Mouse (Mus musculus) forebrain, embryonic 11.5 days (tissue): Measurements from ENCODE around the gene Cbarp. TPM values are rescaled to one million over a fixed set of nuclear protein-coding genes. Genes with fewer than 3 reads are reported as not detected.
A peak's percentile ranks its signal among the peaks of the same experiment; 100 is the strongest.

ENCODE experiments used
- ATAC-seq: fragments of 200-750 bp; cut with Nextera tagmentation; replicated peaks from 2 replicates; pipeline ENCODE4 v1.8.0; 2017; ENCODE audit warnings: moderate TSS enrichment; ENCODE audit not compliant: low FRiP score
- DNase-seq: peaks from one replicate; pipeline ENCODE4 v3.0.0-alpha.2; 2017; ENCODE audit warnings: low spot score
- H3K27ac ChIP-seq: fragments of 300-500 bp; sonication (generic); 2 replicates; pipeline ENCODE4 v1.5.1; 2014; ENCODE audit warnings: low read depth, low read length
- H3K27me3 ChIP-seq: fragments of 300-500 bp; sonication (generic); 2 replicates; pipeline ENCODE4 v1.6.1; 2014; ENCODE audit warnings: mild to moderate bottlenecking, low read length, mixed read lengths; ENCODE audit not compliant: control insufficient read depth, insufficient read depth
- H3K36me3 ChIP-seq: fragments of 300-500 bp; sonication (generic); 2 replicates; pipeline ENCODE4 v1.6.1; 2014; ENCODE audit warnings: mild to moderate bottlenecking, low read length, moderate library complexity, mixed read lengths; ENCODE audit not compliant: control insufficient read depth, insufficient read depth
- H3K4me1 ChIP-seq: fragments of 300-500 bp; sonication (generic); replicated peaks from 2 replicates; pipeline ENCODE4 v1.6.1; 2014; ENCODE audit warnings: low read length, mixed read lengths; ENCODE audit not compliant: control insufficient read depth, insufficient read depth
- H3K4me2 ChIP-seq: fragments of 300-500 bp; sonication (generic); 2 replicates; pipeline ENCODE4 v1.6.1; 2014; ENCODE audit warnings: low read depth, mild to moderate bottlenecking, low read length, moderate library complexity, mixed read lengths; ENCODE audit not compliant: severe bottlenecking
- H3K4me3 ChIP-seq: fragments of 300-500 bp; sonication (generic); 2 replicates; pipeline ENCODE4 v1.5.1; 2014; ENCODE audit warnings: low read depth, low read length
- H3K9ac ChIP-seq: fragments of 300-500 bp; sonication (generic); 2 replicates; pipeline ENCODE4 v1.6.1; 2014; ENCODE audit warnings: low read length
- H3K9me3 ChIP-seq: fragments of 300-500 bp; sonication (generic); 2 replicates; pipeline ENCODE4 v1.6.1; 2016; ENCODE audit warnings: low read length, mixed read lengths; ENCODE audit not compliant: control insufficient read depth
- WGBS: fragments of 180-500 bp; shearing (Covaris S2); extraction: QIAGEN DNeasy Blood & Tissue Kit; methylation state at CpG from one replicate; pipeline ENCODE4 v1.1.7; 2014; 5-methylcytosine and 5-hydroxymethylcytosine counted together
- polyA plus RNA-seq: library from polyadenylated mRNA; unstranded; fragments of >200 nt; fragmentation: Nextera tagmentation; extraction: Ambion mirVana; gene quantifications from 2 replicates; pipeline ENCODE4 v1.2.1, GENCODE M21; 2014

Cbarp gene
- polyA plus RNA-seq, 1 experiment from 2014 or later = 10.4 TPM

GRCm38 (mm10) chr10:80161522-80162242 lies 21.0 kb upstream of the Cbarp start:
- DNase-seq = peak; percentile 68

GRCm38 (mm10) chr10:80160455-80161371 lies 20.1 kb upstream of the Cbarp start:
- Histone ChIP-seq H3K27ac (peak overlapping the region; percentile 66), H3K4me2 (peak overlapping the region; percentile 73), H3K9me3 (no peaks in the 10 kb centered on the region), H3K4me1 (peaks cover 59% of the 10 kb centered on the region), H3K4me3 (peak overlapping the region; percentile 37), H3K36me3 (peaks cover 17% of the 10 kb centered on the region), H3K27me3 (no peaks in the 10 kb centered on the region), H3K9ac (peak overlapping the region; percentile 30)
- no peak for ATAC-seq
- WGBS = 2% methylated on average over 32 of the region's 33 CpGs
- peak; percentile 82 for DNase-seq

More at GRCm38 (mm10) chr10:80161522-80162242, 21.0 kb upstream of the Cbarp start:
- Histone ChIP-seq H3K4me3 (peak overlapping the region; percentile 14), H3K4me1 (peaks cover 52% of the 10 kb centered on the region), H3K9me3 (no peaks in the 10 kb centered on the region), H3K27me3 (no peaks in the 10 kb centered on the region), H3K4me2 (peak overlapping the region; percentile 73), H3K36me3 (peaks cover 7% of the 10 kb centered on the region), H3K9ac (peak overlapping the region; percentile 30; the same call in 1 of the 2 replicates), H3K27ac (peak overlapping the region; percentile 66)
- 14% methylated on average over 6 of the region's 7 CpGs for WGBS
- ATAC-seq = no peak

- ATAC-seq (peak; percentile 82), DNase-seq (peak; percentile 98)
- Histone ChIP-seq H3K4me1 (peaks cover 61% of the 10 kb centered on the region), H3K4me3 (peak overlapping the region; percentile 37), H3K27ac (peak overlapping the region; percentile 54), H3K9me3 (no peaks in the 10 kb centered on the region), H3K4me2 (peak overlapping the region; percentile 73), H3K27me3 (no peaks in the 10 kb centered on the region), H3K36me3 (peaks cover 24% of the 10 kb centered on the region), H3K9ac (peak overlapping the region; percentile 35)
- WGBS = under 1% methylated on average over 55 of the region's 55 CpGs
These were observed 19.2 kb upstream of the Cbarp start for GRCm38 (mm10) chr10:80159561-80160454.

- H3K27ac ChIP-seq = peak overlapping the region; percentile 54
- DNase-seq = peak; percentile 79
- peak overlapping the region; percentile 35 for H3K9ac ChIP-seq
- H3K9me3 ChIP-seq = no peaks in the 10 kb centered on the region
- peaks cover 60% of the 10 kb centered on the region for H3K4me1 ChIP-seq
- no peaks in the 10 kb centered on the region for H3K27me3 ChIP-seq
- WGBS = 9% methylated on average over 12 of the region's 12 CpGs
- peak overlapping the region; percentile 37 for H3K4me3 ChIP-seq
- no peak for ATAC-seq
- peaks cover 32% of the 10 kb centered on the region for H3K36me3 ChIP-seq
- peak overlapping the region; percentile 73 for H3K4me2 ChIP-seq
These were observed 18.5 kb upstream of the Cbarp start for GRCm38 (mm10) chr10:80159021-80159560.

- 19% methylated on average over 18 of the region's 18 CpGs for WGBS
- Histone ChIP-seq H3K27me3 (no peaks in the 10 kb centered on the region), H3K4me1 (peaks cover 67% of the 10 kb centered on the region), H3K4me3 (no peak overlapping the region), H3K9ac (no peak overlapping the region), H3K4me2 (no peak overlapping the region), H3K27ac (peak overlapping the region; percentile 54), H3K9me3 (no peaks in the 10 kb centered on the region), H3K36me3 (peaks cover 38% of the 10 kb centered on the region)
- DNase-seq (peak; percentile 81), ATAC-seq (no peak)
These were observed 17.8 kb upstream of the Cbarp start for GRCm38 (mm10) chr10:80158307-80158986.

GRCm38 (mm10) chr10:80157141-80157929 lies 16.7 kb upstream of the Cbarp start:
- 65% methylated on average over 15 of the region's 15 CpGs for WGBS
- H3K9me3 ChIP-seq = no peaks in the 10 kb centered on the region
- peak overlapping the region; percentile 0; the same call in 1 of the 2 replicates for H3K9ac ChIP-seq
- no peak overlapping the region for H3K4me2 ChIP-seq
- H3K27ac ChIP-seq = peak overlapping the region; percentile 39
- peaks cover 46% of the 10 kb centered on the region for H3K36me3 ChIP-seq
- DNase-seq (no peak), ATAC-seq (no peak)
- no peaks in the 10 kb centered on the region for H3K27me3 ChIP-seq
- H3K4me1 ChIP-seq = peaks cover 78% of the 10 kb centered on the region
- H3K4me3 ChIP-seq = 0 out of 2 replicates have a peak overlapping the region, but pooled peaks have one; percentile 6

GRCm38 (mm10) chr10:80156752-80157053 lies 16.1 kb upstream of the Cbarp start:
- peaks cover 47% of the 10 kb centered on the region for H3K36me3 ChIP-seq
- H3K4me1 ChIP-seq = peaks cover 76% of the 10 kb centered on the region
- DNase-seq (no peak), ATAC-seq (no peak)
- H3K4me3 ChIP-seq = no peak overlapping the region
- 73% methylated on average over 7 of the region's 7 CpGs for WGBS
- H3K27ac ChIP-seq = peak overlapping the region; percentile 39; the same call in 1 of the 2 replicates
- no peak overlapping the region for H3K9ac ChIP-seq
- H3K4me2 ChIP-seq = 0 out of 2 replicates have a peak overlapping the region, but pooled peaks have one; percentile 9
- H3K27me3 ChIP-seq = no peaks in the 10 kb centered on the region
- H3K9me3 ChIP-seq = no peaks in the 10 kb centered on the region
